Mouse (Mus musculus): Measurements from ENCODE around the gene Il1rl2. TPM values are rescaled to one million over a fixed set of nuclear protein-coding genes. Genes with fewer than 3 reads are reported as not detected.

Gene Il1rl2
- polyA plus RNA-seq (2014; fragmentation: Nextera tagmentation; extraction: Ambion mirVana), result 0.93 and 0.99 TPM in 2 replicates

- Histone ChIP-seq H3K36me3 (ENCODE audit: control insufficient read depth, insufficient read depth, low read length) (no peaks in the 10 kb centered on the region), H3K9ac (ENCODE audit: low read length) (no peak within 1 kb of the TSS; the same call in 1 of the 2 replicates), H3K27ac (ENCODE audit: low read depth, low read length) (no peak within 1 kb of the TSS), H3K4me2 (ENCODE audit: low read depth, low read length, severe bottlenecking) (peak within 1 kb of the TSS; percentile 44), H3K4me1 (replicated peaks; ENCODE audit: control insufficient read depth, insufficient read depth, low read length) (no peaks in the 10 kb centered on the region), H3K27me3 (ENCODE audit: control insufficient read depth, insufficient read depth, low read length) (peaks cover 18% of the 10 kb centered on the region), H3K4me3 (ENCODE audit: low read depth, low read length) (peak within 1 kb of the TSS; percentile 30), H3K9me3 (ENCODE audit: control insufficient read depth, low read length) (no peaks in the 10 kb centered on the region)
- 49% methylated on average over 6 of the region's 6 CpGs for WGBS
- no peak for ATAC-seq (replicated peaks; ENCODE audit: low FRiP score)
- no peak for DNase-seq (ENCODE audit: low spot score)
Observed at GRCm38 (mm10) chr1:40324457-40324856, at the start of gene Il1rl2. Gene Il1rl2 (plus strand): TSS chr1:40324610.

- WGBS, result 88% methylated on average over 10 of the region's 10 CpGs
- no peak overlapping the region for H3K27ac ChIP-seq (ENCODE audit: low read depth, low read length)
- no peaks in the 10 kb centered on the region for H3K36me3 ChIP-seq (ENCODE audit: control insufficient read depth, insufficient read depth, low read length)
- ATAC-seq (replicated peaks; ENCODE audit: low FRiP score) (no peak), DNase-seq (ENCODE audit: low spot score) (no peak)
- H3K4me3 ChIP-seq (ENCODE audit: low read depth, low read length), result no peak overlapping the region
- no peaks in the 10 kb centered on the region for H3K27me3 ChIP-seq (ENCODE audit: control insufficient read depth, insufficient read depth, low read length)
- H3K4me1 ChIP-seq (replicated peaks; ENCODE audit: control insufficient read depth, insufficient read depth, low read length), result no peaks in the 10 kb centered on the region
- no peak overlapping the region for H3K9ac ChIP-seq (ENCODE audit: low read length)
- no peak overlapping the region for H3K4me2 ChIP-seq (ENCODE audit: low read depth, low read length, severe bottlenecking)
- H3K9me3 ChIP-seq (ENCODE audit: control insufficient read depth, low read length), result no peaks in the 10 kb centered on the region
Observed at GRCm38 (mm10) chr1:40275285-40276013, 49.0 kb upstream of the Il1rl2 start.

DNA sequence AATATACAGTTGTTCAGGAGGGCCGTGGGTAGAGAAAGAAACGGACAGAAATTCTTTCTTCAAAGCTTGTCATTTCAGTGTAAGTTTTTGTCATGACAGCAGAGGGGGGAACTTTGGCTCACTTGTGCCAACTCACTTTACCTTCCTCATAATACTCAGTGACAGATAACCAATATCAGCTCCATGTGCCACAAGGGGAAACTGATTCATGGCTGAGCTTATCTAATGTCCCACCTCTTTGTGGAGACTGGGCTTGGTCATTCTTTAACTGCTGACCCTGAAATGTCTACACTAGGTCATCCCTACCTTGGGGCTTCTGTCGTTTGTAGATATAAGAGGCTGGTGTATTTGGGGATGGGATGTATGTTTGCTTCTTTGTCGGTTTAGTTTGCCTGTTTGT lies 46.5 kb upstream of the Il1rl2 start:
- Histone ChIP-seq H3K9ac (ENCODE audit: low read length) (no peak overlapping the region), H3K36me3 (ENCODE audit: control insufficient read depth, insufficient read depth, low read length) (no peaks in the 10 kb centered on the region), H3K27me3 (ENCODE audit: control insufficient read depth, insufficient read depth, low read length) (no peaks in the 10 kb centered on the region), H3K4me2 (ENCODE audit: low read depth, low read length, severe bottlenecking) (no peak overlapping the region), H3K4me3 (ENCODE audit: low read depth, low read length) (no peak overlapping the region), H3K27ac (ENCODE audit: low read depth, low read length) (no peak overlapping the region), H3K9me3 (ENCODE audit: control insufficient read depth, low read length) (no peaks in the 10 kb centered on the region), H3K4me1 (replicated peaks; ENCODE audit: control insufficient read depth, insufficient read depth, low read length) (no peaks in the 10 kb centered on the region)
- ATAC-seq (replicated peaks; ENCODE audit: low FRiP score) (no peak), DNase-seq (ENCODE audit: low spot score) (no peak)
- WGBS, result 90% methylated on average over 4 of the region's 4 CpGs

GRCm38 (mm10) chr1:40278720-40279119 lies 45.7 kb upstream of the Il1rl2 start:
- ATAC-seq (replicated peaks; ENCODE audit: low FRiP score), result no peak
- DNase-seq (ENCODE audit: low spot score), result no peak
- Histone ChIP-seq H3K9ac (ENCODE audit: low read length) (no peak overlapping the region), H3K4me1 (replicated peaks; ENCODE audit: control insufficient read depth, insufficient read depth, low read length) (no peaks in the 10 kb centered on the region), H3K9me3 (ENCODE audit: control insufficient read depth, low read length) (no peaks in the 10 kb centered on the region), H3K27me3 (ENCODE audit: control insufficient read depth, insufficient read depth, low read length) (no peaks in the 10 kb centered on the region), H3K4me3 (ENCODE audit: low read depth, low read length) (no peak overlapping the region), H3K27ac (ENCODE audit: low read depth, low read length) (no peak overlapping the region), H3K36me3 (ENCODE audit: control insufficient read depth, insufficient read depth, low read length) (no peaks in the 10 kb centered on the region), H3K4me2 (ENCODE audit: low read depth, low read length, severe bottlenecking) (no peak overlapping the region)
- WGBS, result 81% methylated on average over 2 of the region's 2 CpGs

DNA sequence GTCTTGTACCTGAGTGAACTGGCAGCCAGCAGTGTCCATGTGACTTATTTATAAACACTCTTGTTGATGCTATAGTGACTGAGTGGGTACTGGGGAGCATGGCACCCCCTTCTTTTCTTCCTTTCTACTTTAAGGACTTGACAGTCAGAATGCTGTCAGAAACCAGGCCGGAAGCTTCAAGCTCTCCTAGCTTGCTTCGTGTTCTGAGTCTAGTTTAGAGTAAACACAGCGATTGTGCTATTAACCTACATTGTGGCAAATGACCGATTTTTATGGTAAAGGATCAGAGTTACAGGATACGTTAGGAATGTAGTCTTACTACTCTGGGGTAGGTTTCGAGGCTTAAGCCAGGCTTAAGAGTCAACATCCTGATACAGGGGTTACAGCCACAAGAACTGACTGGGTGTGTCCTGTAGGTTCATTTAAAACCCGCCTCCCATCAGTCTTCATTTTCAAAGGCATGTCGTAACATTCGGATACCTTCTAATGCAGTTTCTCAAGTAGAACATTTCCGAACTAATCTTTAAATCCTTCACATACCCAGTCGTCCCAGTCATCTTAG lies 45.1 kb upstream of the Il1rl2 start:
- DNase-seq (ENCODE audit: low spot score), result no peak
- Histone ChIP-seq H3K9me3 (ENCODE audit: control insufficient read depth, low read length) (no peaks in the 10 kb centered on the region), H3K9ac (ENCODE audit: low read length) (no peak overlapping the region), H3K36me3 (ENCODE audit: control insufficient read depth, insufficient read depth, low read length) (no peaks in the 10 kb centered on the region), H3K4me3 (ENCODE audit: low read depth, low read length) (no peak overlapping the region), H3K4me1 (replicated peaks; ENCODE audit: control insufficient read depth, insufficient read depth, low read length) (no peaks in the 10 kb centered on the region), H3K27me3 (ENCODE audit: control insufficient read depth, insufficient read depth, low read length) (no peaks in the 10 kb centered on the region), H3K27ac (ENCODE audit: low read depth, low read length) (no peak overlapping the region), H3K4me2 (ENCODE audit: low read depth, low read length, severe bottlenecking) (no peak overlapping the region)
- 88% methylated on average over 11 of the region's 11 CpGs for WGBS
- no peak for ATAC-seq (replicated peaks; ENCODE audit: low FRiP score)

DNA sequence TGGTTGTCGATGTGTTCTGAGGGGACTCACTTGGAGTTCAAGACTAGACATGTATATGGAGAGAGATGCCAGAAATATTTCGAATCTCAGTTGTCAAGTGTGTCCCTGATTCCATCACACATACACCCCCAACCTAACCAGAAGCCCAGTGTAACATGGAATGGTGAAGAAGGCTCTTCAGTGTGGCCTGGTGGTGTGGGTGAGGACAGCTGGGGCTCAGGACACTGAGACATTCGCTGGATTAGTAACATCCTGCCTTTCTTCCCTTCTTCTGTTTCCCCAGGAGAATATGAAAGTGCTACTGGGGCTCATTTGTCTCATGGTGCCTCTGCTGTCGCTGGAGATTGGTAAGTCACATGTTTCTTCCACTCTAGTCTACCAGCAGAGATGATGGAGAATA lies 42.5 kb upstream of the Il1rl2 start:
- H3K4me2 ChIP-seq (ENCODE audit: low read depth, low read length, severe bottlenecking), result no peak overlapping the region
- H3K9me3 ChIP-seq (ENCODE audit: control insufficient read depth, low read length), result no peaks in the 10 kb centered on the region
- H3K4me3 ChIP-seq (ENCODE audit: low read depth, low read length), result no peak overlapping the region
- DNase-seq (ENCODE audit: low spot score) (no peak), ATAC-seq (replicated peaks; ENCODE audit: low FRiP score) (no peak)
- H3K9ac ChIP-seq (ENCODE audit: low read length), result no peak overlapping the region
- 91% methylated on average over 4 of the region's 4 CpGs for WGBS
- H3K27ac ChIP-seq (ENCODE audit: low read depth, low read length), result no peak overlapping the region
- no peaks in the 10 kb centered on the region for H3K4me1 ChIP-seq (replicated peaks; ENCODE audit: control insufficient read depth, insufficient read depth, low read length)
- no peaks in the 10 kb centered on the region for H3K27me3 ChIP-seq (ENCODE audit: control insufficient read depth, insufficient read depth, low read length)
- H3K36me3 ChIP-seq (ENCODE audit: control insufficient read depth, insufficient read depth, low read length), result no peaks in the 10 kb centered on the region

DNA sequence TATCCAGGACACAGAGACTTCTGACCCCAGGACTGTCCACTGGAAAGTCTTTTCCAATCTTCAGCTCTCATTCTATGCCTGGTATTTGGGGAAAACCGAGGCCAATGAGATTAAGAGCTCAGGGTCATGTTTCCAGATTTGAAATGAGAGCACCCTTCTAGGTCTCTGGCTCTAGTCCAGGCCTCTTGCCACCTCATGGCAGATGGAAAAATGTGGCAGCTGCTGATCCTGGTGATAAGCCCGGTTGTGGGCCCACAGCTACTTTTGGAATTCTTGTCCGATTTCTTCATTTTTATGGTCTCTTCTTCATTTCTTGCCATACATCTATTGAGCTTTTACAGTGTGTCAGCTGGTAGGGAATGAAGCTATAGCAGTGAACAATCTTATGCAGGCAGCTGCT lies 42.0 kb upstream of the Il1rl2 start:
- no peaks in the 10 kb centered on the region for H3K27me3 ChIP-seq (ENCODE audit: control insufficient read depth, insufficient read depth, low read length)
- H3K27ac ChIP-seq (ENCODE audit: low read depth, low read length), result no peak overlapping the region
- no peaks in the 10 kb centered on the region for H3K36me3 ChIP-seq (ENCODE audit: control insufficient read depth, insufficient read depth, low read length)
- ATAC-seq (replicated peaks; ENCODE audit: low FRiP score) (no peak), DNase-seq (ENCODE audit: low spot score) (no peak)
- 92% methylated on average over 3 of the region's 3 CpGs for WGBS
- H3K4me3 ChIP-seq (ENCODE audit: low read depth, low read length), result no peak overlapping the region
- no peaks in the 10 kb centered on the region for H3K4me1 ChIP-seq (replicated peaks; ENCODE audit: control insufficient read depth, insufficient read depth, low read length)
- no peak overlapping the region for H3K4me2 ChIP-seq (ENCODE audit: low read depth, low read length, severe bottlenecking)
- no peak overlapping the region for H3K9ac ChIP-seq (ENCODE audit: low read length)
- no peaks in the 10 kb centered on the region for H3K9me3 ChIP-seq (ENCODE audit: control insufficient read depth, low read length)

DNA sequence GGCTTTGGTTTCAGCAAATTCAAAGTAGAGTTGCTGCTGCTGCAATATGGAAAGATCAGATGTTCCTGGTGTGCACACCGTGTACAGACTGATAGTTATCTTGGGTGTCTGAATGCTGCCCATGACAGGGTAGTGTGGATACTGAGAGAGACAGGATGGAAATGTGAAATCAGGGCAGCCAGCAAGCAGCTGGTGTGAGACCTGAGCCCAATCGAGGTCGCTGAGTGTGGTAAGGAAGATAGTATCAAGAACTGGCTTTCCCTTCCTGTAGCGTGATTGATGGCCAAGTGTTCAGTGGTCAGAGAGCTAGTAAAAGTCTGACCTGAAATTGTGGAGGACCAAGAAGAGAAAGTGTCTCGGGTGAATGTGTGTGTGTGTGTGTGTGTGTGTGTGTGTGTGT lies 40.4 kb upstream of the Il1rl2 start:
- H3K27ac ChIP-seq (ENCODE audit: low read depth, low read length), result no peak overlapping the region
- no peak overlapping the region for H3K9ac ChIP-seq (ENCODE audit: low read length)
- 88% methylated on average over 5 of the region's 5 CpGs for WGBS
- no peak for ATAC-seq (replicated peaks; ENCODE audit: low FRiP score)
- no peaks in the 10 kb centered on the region for H3K27me3 ChIP-seq (ENCODE audit: control insufficient read depth, insufficient read depth, low read length)
- no peak for DNase-seq (ENCODE audit: low spot score)
- no peaks in the 10 kb centered on the region for H3K36me3 ChIP-seq (ENCODE audit: control insufficient read depth, insufficient read depth, low read length)
- H3K4me1 ChIP-seq (replicated peaks; ENCODE audit: control insufficient read depth, insufficient read depth, low read length), result no peaks in the 10 kb centered on the region
- H3K4me2 ChIP-seq (ENCODE audit: low read depth, low read length, severe bottlenecking), result no peak overlapping the region
- H3K9me3 ChIP-seq (ENCODE audit: control insufficient read depth, low read length), result no peaks in the 10 kb centered on the region
- H3K4me3 ChIP-seq (ENCODE audit: low read depth, low read length), result no peak overlapping the region

All from forebrain, embryonic 11.5 days (tissue).